Mouse (Mus musculus) R1 (cell line): ENCODE measurements at regions not wholly inside any gene's neighbourhood (a gene's known extent, or its start where the extent isn't known, plus 50 kb on each side); places are given as distances from the start of the nearest gene placed in this dataset.
"Not testable (repeated sequence)": the region's sequence is repeated elsewhere in the genome, so short reads cannot be mapped to it uniquely, and the experiment has no call there.

Experiments used
- DNase-seq: peaks from one replicate; pipeline ENCODE4 v3.0.0-alpha.2; 2018; ENCODE audit warnings: low read depth, low spot score

GRCm38 (mm10) chr10:7390239-7391091 is 83.0 kb downstream of the Ulbp1 start:
- peak; percentile 56 for DNase-seq

GRCm38 (mm10) chr10:7358791-7359190 is 114.6 kb downstream of the Ulbp1 start:
- DNase-seq = not testable (repeated sequence)

GRCm38 (mm10) chr10:7344290-7344689 is 129.1 kb downstream of the Ulbp1 start:
- not testable (repeated sequence) for DNase-seq

- not testable (repeated sequence) for DNase-seq
These were observed 129.7 kb downstream of the Ulbp1 start for GRCm38 (mm10) chr10:7343736-7344135.

- peak; percentile 91 for DNase-seq
These were observed 121.2 kb upstream of the Cnksr3 start for GRCm38 (mm10) chr10:7333077-7333747.

GRCm38 (mm10) chr10:7328262-7328661 is 116.2 kb upstream of the Cnksr3 start:
- no peak for DNase-seq

- not testable (repeated sequence) for DNase-seq
These were observed 115.0 kb upstream of the Cnksr3 start for GRCm38 (mm10) chr10:7327046-7327445.

GRCm38 (mm10) chr10:7325074-7325473 is 113.0 kb upstream of the Cnksr3 start:
- no peak for DNase-seq

- DNase-seq = peak; percentile 52
These were observed 111.2 kb upstream of the Cnksr3 start for GRCm38 (mm10) chr10:7323258-7323657.

GRCm38 (mm10) chr10:7309927-7310326 is 97.9 kb upstream of the Cnksr3 start:
- DNase-seq = no peak

GRCm38 (mm10) chr10:7305881-7306280 is 93.8 kb upstream of the Cnksr3 start:
- not testable (repeated sequence) for DNase-seq

- DNase-seq = no peak
These were observed 86.3 kb upstream of the Cnksr3 start for GRCm38 (mm10) chr10:7298377-7298776.

- no peak for DNase-seq
These were observed 83.9 kb upstream of the Cnksr3 start for GRCm38 (mm10) chr10:7295921-7296320.

- DNase-seq = no peak
These were observed 81.2 kb upstream of the Cnksr3 start for GRCm38 (mm10) chr10:7293203-7293602.

GRCm38 (mm10) chr10:7289773-7290411 is 77.9 kb upstream of the Cnksr3 start:
- DNase-seq = no peak

- DNase-seq = no peak
These were observed 73.3 kb upstream of the Cnksr3 start for GRCm38 (mm10) chr10:7285112-7285905.

- no peak for DNase-seq
These were observed 68.4 kb upstream of the Cnksr3 start for GRCm38 (mm10) chr10:7280429-7280828.

GRCm38 (mm10) chr10:7278820-7279219 is 66.8 kb upstream of the Cnksr3 start:
- no peak for DNase-seq

GRCm38 (mm10) chr10:7275357-7275756 is 63.3 kb upstream of the Cnksr3 start:
- no peak for DNase-seq

GRCm38 (mm10) chr10:7274422-7274821 is 62.4 kb upstream of the Cnksr3 start:
- no peak for DNase-seq

- no peak for DNase-seq
These were observed 59.1 kb upstream of the Cnksr3 start for GRCm38 (mm10) chr10:7271156-7271555.
